Mouse (Mus musculus): ENCODE measurements around the gene Tmub2. TPM values are rescaled to one million over a fixed set of nuclear protein-coding genes. Genes with fewer than 3 reads are reported as not detected.

Gene Tmub2
- polyA plus RNA-seq (2015; fragmentation: Nextera tagmentation; extraction: Ambion mirVana) = 19.4 and 20.8 TPM in 2 replicates

DNA sequence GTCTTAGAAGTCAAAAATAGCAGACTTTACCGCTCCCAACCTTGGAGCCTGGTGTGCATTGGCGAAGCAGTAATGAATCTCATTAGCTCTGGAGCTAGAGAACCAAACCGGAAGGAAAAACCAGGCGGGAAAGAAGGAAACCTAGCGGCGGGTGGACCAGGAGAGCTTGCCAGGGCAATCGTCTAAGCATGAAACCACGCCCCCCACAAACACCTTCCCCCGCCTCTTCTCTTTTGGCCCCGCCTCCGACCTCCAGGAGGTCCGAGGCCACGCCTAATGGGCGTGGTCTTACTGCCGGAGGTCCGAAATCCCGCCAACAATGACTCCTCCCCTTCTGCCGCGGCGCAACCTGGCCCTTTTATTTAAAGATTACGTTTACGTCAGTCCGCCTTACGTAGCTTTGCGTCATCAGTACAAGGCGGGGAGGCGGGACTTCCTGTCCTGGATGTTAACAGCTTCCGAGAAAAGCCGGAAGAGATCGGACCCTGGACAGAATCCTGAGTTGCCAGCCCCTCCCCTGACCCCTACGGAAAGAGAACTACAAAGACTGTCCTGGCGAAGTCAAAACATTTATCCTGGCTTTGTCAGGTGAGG, at the start of gene Tmub2:
Gene Tmub2 (plus strand): TSS at position 431 of the 594 bp plus-strand sequence.
- H3K4me2 ChIP-seq (ENCODE audit: low read depth, low read length) = peak within 1 kb of the TSS; percentile 95

DNA sequence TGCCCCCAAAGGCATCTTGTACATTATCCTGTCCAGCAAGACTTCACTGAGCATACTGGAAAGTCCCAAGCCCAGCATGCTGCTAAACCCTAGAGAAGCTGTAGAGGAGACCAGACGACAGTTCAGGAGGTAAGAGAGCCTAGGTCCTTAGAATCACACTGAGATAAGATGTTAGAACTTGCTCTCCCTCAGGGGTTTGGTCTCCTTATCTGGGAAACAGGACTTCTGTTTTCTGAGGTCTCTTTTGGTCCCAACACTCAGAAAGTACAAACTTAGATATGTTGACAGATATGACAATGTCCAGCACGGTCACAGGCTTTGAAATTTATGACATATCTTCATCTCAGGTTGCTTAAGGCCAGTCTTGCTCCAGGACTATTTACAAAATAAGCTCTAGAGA, 48.7 kb upstream of the Tmub2 start:
- H3K9ac ChIP-seq (replicated peaks) = no peak overlapping the region
- no peak overlapping the region for H3K27ac ChIP-seq (ENCODE audit: low read depth)
- no peaks in the 10 kb centered on the region for H3K27me3 ChIP-seq (ENCODE audit: insufficient read depth, low read length)
- H3K4me3 ChIP-seq (ENCODE audit: low read depth, low read length) = no peak overlapping the region
- H3K4me2 ChIP-seq (ENCODE audit: low read depth, low read length) = no peak overlapping the region
- ATAC-seq (no peak), DNase-seq (no peak)
- H3K9me3 ChIP-seq (ENCODE audit: low read length) = no peaks in the 10 kb centered on the region
- TF ChIP-seq EP300 (IDR thresholded peaks at IDR 0.05; ENCODE audit: low read depth) (no peak), CTCF (IDR thresholded peaks at IDR 0.05; ENCODE audit: low read depth) (no peak)
- 33% methylated on average over 2 of the region's 2 CpGs for WGBS (ENCODE audit: insufficient replicate concordance)
- no peaks in the 10 kb centered on the region for H3K36me3 ChIP-seq (replicated peaks; ENCODE audit: insufficient read depth, low read length)
- H3K4me1 ChIP-seq (ENCODE audit: insufficient read depth) = peaks cover 6% of the 10 kb centered on the region; the same call in 1 of the 2 replicates

More for the DNA sequence above, at the start of gene Tmub2:
- DNase-seq = peak; percentile 97
- Histone ChIP-seq H3K4me1 (ENCODE audit: insufficient read depth) (peaks cover 15% of the 10 kb centered on the region), H3K9me3 (ENCODE audit: low read length) (no peaks in the 10 kb centered on the region), H3K4me3 (ENCODE audit: low read depth, low read length) (peak within 1 kb of the TSS; percentile 90), H3K36me3 (replicated peaks; ENCODE audit: insufficient read depth, low read length) (peaks cover 17% of the 10 kb centered on the region), H3K27me3 (ENCODE audit: insufficient read depth, low read length) (no peaks in the 10 kb centered on the region), H3K9ac (replicated peaks) (peak within 1 kb of the TSS; percentile 91), H3K27ac (ENCODE audit: low read depth) (peak within 1 kb of the TSS; percentile 87)
- TF ChIP-seq EP300 (IDR thresholded peaks at IDR 0.05; ENCODE audit: low read depth) (peak; percentile 74; the same call in 1 of the 2 replicates), CTCF (IDR thresholded peaks at IDR 0.05; ENCODE audit: low read depth) (no peak)
- ATAC-seq = peak; percentile 95
- WGBS (ENCODE audit: insufficient replicate concordance) = under 1% methylated on average over 32 of the region's 32 CpGs

DNA sequence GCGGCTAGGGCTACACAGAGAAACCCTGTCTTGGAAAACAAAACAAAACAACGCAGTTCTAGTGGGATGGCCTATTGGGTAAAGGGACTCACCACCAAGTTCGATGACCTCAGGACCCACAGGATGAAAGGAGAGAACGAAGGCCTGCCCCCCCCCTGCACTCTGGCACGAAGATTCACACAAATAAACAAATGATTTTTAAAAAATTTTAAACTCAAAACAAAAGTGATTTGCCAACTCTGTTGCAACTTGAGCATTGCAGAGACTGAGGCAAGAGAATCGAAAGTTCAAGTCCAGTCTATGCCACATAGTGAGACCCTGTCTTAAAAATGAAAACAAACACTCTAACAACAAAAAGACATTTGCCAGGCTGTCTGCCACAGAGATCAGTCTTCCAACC, 44.1 kb upstream of the Tmub2 start:
- no peak overlapping the region for H3K9ac ChIP-seq (replicated peaks)
- no peak for ATAC-seq
- H3K4me2 ChIP-seq (ENCODE audit: low read depth, low read length) = no peak overlapping the region
- H3K4me1 ChIP-seq (ENCODE audit: insufficient read depth) = peaks cover 9% of the 10 kb centered on the region
- no peaks in the 10 kb centered on the region for H3K9me3 ChIP-seq (ENCODE audit: low read length)
- TF ChIP-seq EP300 (IDR thresholded peaks at IDR 0.05; ENCODE audit: low read depth) (no peak), CTCF (IDR thresholded peaks at IDR 0.05; ENCODE audit: low read depth) (no peak)
- 76% methylated on average over 6 of the region's 6 CpGs for WGBS (ENCODE audit: insufficient replicate concordance)
- H3K4me3 ChIP-seq (ENCODE audit: low read depth, low read length) = no peak overlapping the region
- H3K27me3 ChIP-seq (ENCODE audit: insufficient read depth, low read length) = 0 out of 2 replicates have a peak, but pooled peaks cover 3% of the 10 kb centered on the region
- H3K36me3 ChIP-seq (replicated peaks; ENCODE audit: insufficient read depth, low read length) = no peaks in the 10 kb centered on the region
- DNase-seq = no peak
- H3K27ac ChIP-seq (ENCODE audit: low read depth) = 0 out of 2 replicates have a peak overlapping the region, but pooled peaks have one; percentile 16

DNA sequence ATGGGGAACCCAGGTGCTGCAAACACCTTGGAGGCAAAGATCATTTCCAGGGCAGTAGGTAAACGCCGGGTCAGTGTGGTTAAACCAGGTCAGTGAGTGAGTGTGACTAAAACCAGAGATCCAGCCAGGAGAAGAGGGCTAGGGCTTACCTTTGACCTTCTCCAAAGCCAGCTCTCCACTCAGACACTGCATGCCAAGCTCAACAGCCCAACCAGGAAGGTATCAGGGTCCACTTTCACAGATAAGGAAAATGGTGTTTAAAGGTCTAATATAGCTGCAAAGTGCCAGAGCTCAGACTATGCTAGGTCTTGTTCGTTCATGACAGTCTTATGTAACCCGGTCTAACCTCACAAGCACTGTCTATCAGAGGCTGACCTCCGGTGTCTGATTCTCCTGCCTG, 43.5 kb upstream of the Tmub2 start:
- DNase-seq (no peak), ATAC-seq (peak; percentile 89)
- H3K9me3 ChIP-seq (ENCODE audit: low read length) = no peaks in the 10 kb centered on the region
- H3K4me2 ChIP-seq (ENCODE audit: low read depth, low read length) = no peak overlapping the region
- H3K36me3 ChIP-seq (replicated peaks; ENCODE audit: insufficient read depth, low read length) = no peaks in the 10 kb centered on the region
- 55% methylated on average over 5 of the region's 5 CpGs for WGBS (ENCODE audit: insufficient replicate concordance)
- H3K4me3 ChIP-seq (ENCODE audit: low read depth, low read length) = no peak overlapping the region
- H3K27me3 ChIP-seq (ENCODE audit: insufficient read depth, low read length) = 0 out of 2 replicates have a peak, but pooled peaks cover 3% of the 10 kb centered on the region
- H3K9ac ChIP-seq (replicated peaks) = no peak overlapping the region
- H3K27ac ChIP-seq (ENCODE audit: low read depth) = peak overlapping the region; percentile 57; the same call in 1 of the 2 replicates
- H3K4me1 ChIP-seq (ENCODE audit: insufficient read depth) = peaks cover 9% of the 10 kb centered on the region
- TF ChIP-seq CTCF (IDR thresholded peaks at IDR 0.05; ENCODE audit: low read depth) (no peak), EP300 (IDR thresholded peaks at IDR 0.05; ENCODE audit: low read depth) (peak; percentile 46)

DNA sequence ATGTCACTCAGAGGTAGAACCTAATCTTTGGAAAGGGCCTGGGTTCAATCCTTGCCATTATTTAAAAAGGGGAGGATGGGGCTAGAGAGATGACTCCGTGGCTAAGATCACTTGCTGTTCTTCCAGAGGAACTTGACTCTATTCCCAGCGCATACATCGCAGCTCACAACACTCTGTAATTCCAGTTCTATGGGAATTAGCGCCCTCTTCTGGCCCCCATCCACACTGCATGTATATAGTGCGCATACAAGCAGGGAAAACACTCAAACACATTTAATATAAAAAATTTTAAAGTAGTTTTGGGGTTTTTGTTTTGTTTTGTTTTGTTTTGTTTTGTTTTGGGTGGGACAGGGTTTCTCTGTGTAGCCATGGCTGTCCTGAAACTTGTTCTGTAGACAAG, 42.9 kb upstream of the Tmub2 start:
- WGBS (ENCODE audit: insufficient replicate concordance) = 61% methylated on average over 5 of the region's 5 CpGs
- 0 out of 2 replicates have a peak, but pooled peaks cover 3% of the 10 kb centered on the region for H3K27me3 ChIP-seq (ENCODE audit: insufficient read depth, low read length)
- no peaks in the 10 kb centered on the region for H3K36me3 ChIP-seq (replicated peaks; ENCODE audit: insufficient read depth, low read length)
- TF ChIP-seq CTCF (IDR thresholded peaks at IDR 0.05; ENCODE audit: low read depth) = peak; percentile 47
- TF ChIP-seq EP300 (IDR thresholded peaks at IDR 0.05; ENCODE audit: low read depth) = no peak
- no peak for DNase-seq
- H3K4me1 ChIP-seq (ENCODE audit: insufficient read depth) = peaks cover 6% of the 10 kb centered on the region
- H3K9me3 ChIP-seq (ENCODE audit: low read length) = no peaks in the 10 kb centered on the region
- no peak overlapping the region for H3K4me2 ChIP-seq (ENCODE audit: low read depth, low read length)
- H3K4me3 ChIP-seq (ENCODE audit: low read depth, low read length) = no peak overlapping the region
- H3K9ac ChIP-seq (replicated peaks) = no peak overlapping the region
- ATAC-seq = no peak
- H3K27ac ChIP-seq (ENCODE audit: low read depth) = no peak overlapping the region

DNA sequence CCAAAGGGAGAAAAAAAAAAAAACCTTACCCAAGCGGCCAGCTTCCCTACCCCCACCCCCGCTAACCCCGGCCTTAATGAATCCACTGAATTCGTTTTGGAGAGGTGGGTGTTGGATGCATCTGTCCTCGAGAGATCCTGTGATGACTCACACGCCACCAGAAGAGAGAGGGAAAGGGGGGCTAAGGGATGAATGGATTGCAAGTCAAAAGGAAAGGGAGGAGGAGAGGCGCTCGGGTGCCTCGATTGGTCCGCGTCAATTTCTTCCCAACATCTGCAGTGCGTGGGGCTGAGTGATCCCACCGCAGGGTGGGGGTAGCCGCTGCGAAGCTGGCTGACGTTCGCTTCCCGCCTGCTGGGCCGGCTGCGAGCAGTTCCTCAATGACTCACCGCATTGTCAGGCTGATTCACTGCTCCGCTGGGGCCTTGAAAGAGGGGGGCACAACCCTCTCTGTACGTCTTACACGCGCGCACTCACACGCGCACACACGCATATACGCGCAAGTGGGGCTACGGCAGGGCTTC, 39.7 kb upstream of the Tmub2 start:
- Histone ChIP-seq H3K4me1 (ENCODE audit: insufficient read depth) (peaks cover 11% of the 10 kb centered on the region), H3K27me3 (ENCODE audit: insufficient read depth, low read length) (0 out of 2 replicates have a peak, but pooled peaks cover 3% of the 10 kb centered on the region), H3K4me3 (ENCODE audit: low read depth, low read length) (peak overlapping the region; percentile 34), H3K36me3 (replicated peaks; ENCODE audit: insufficient read depth, low read length) (no peaks in the 10 kb centered on the region), H3K9ac (replicated peaks) (peak overlapping the region; percentile 45; the same call in 1 of the 2 replicates), H3K4me2 (ENCODE audit: low read depth, low read length) (peak overlapping the region; percentile 65), H3K9me3 (ENCODE audit: low read length) (no peaks in the 10 kb centered on the region), H3K27ac (ENCODE audit: low read depth) (no peak overlapping the region)
- ATAC-seq (peak; percentile 5; the same call in 1 of the 2 replicates), DNase-seq (peak; percentile 60)
- no peak for TF ChIP-seq CTCF (IDR thresholded peaks at IDR 0.05; ENCODE audit: low read depth)
- no peak for TF ChIP-seq EP300 (IDR thresholded peaks at IDR 0.05; ENCODE audit: low read depth)
- 2% methylated on average over 32 of the region's 32 CpGs for WGBS (ENCODE audit: insufficient replicate concordance)
